Mouse (Mus musculus): ENCODE results near the gene Camsap3. TPM values are rescaled to one million over a fixed set of nuclear protein-coding genes. Genes with fewer than 3 reads are reported as not detected.
"Not testable (repeated sequence)": the region's sequence is repeated elsewhere in the genome, so short reads cannot be mapped to it uniquely, and the experiment has no call there.

Gene Camsap3
- total and polyA plus RNA-seq, 3 experiments, result not detected

DNA sequence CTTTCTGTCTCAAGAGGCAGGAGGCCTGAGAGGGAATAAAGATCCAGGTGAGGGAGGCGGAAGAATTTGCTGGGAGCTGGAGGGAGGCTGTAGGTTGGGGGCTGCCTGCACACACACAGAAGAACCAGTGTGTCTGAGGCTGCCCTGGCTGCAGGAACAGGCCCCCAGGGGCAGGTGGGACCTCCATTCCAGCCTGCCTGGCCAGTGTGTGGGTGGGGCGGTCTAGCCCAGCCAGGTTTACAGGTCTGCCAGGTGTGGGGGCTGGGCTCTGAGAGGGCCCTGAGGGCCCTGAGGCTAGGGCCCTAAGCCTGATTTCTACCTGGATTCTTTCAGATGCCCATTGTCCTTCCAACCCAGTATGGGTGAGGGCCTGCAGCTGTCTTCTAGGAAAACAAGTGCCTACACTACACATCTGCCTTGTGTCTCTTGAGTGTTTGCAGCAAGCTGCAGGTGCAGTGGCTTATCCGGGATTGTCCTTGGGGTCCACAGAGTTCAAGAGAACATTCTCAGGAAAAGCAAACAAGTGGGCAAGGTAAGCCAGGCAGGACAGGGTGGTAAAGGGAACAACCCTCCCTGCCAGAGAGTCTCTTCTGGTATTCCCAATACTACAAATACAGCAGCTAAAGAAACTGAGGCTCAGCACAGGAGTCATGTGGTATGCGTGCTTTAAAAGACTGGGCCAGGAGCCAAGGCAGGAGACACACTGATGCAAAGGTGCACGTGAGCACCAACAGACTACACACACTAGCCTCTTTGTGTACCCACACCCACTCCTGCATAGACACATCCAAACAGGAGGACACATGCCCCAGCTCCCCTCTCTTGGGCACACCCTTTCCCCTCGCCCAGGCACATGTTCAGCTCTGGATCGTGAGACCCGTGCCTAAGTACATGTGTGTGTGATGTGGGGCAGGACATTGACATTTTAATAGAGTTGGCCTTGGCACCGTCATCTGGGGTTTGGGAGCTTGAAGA, 7.4 kb upstream of the Camsap3 start:
- Histone ChIP-seq H3K4me3 (ENCODE audit: low read depth, low read length) (no peak overlapping the region), H3K4me1 (ENCODE audit: insufficient read depth, low read depth, low read length) (peaks cover 3% of the 10 kb centered on the region; the same call in 1 of the 2 replicates), H3K27me3 (ENCODE audit: insufficient read depth, low read length) (peaks cover 8% of the 10 kb centered on the region), H3K36me3 (replicated peaks) (no peaks in the 10 kb centered on the region), H3K9me3 (replicated peaks) (no peaks in the 10 kb centered on the region)
- DNase-seq (ENCODE audit: low spot score), result no peak
- no peak for ATAC-seq (ENCODE audit: extremely low read depth, insufficient number of reproducible peaks, low FRiP score, poor library complexity, severe bottlenecking)
- TF ChIP-seq GATA1 (IDR thresholded peaks at IDR 0.05; ENCODE audit: borderline replicate concordance, low read length) (no peak), TAL1 (conservative IDR thresholded peaks at IDR 0.05; ENCODE audit: low read depth, low read length) (no peak), POLR2AphosphoS5 (IDR thresholded peaks at IDR 0.05; ENCODE audit: insufficient replicate concordance, low read depth, low read length) (no peak), GATA2 (IDR thresholded peaks at IDR 0.05; ENCODE audit: borderline replicate concordance, low read depth, low read length) (no peak), CTCF (IDR thresholded peaks at IDR 0.05; ENCODE audit: low read depth, low read length) (no peak)

GRCm38 (mm10) chr8:3581961-3582360, 5.1 kb upstream of the Camsap3 start:
- DNase-seq (ENCODE audit: low spot score); H3K4me3 ChIP-seq (ENCODE audit: low read depth, low read length); H3K27me3 ChIP-seq (ENCODE audit: insufficient read depth, low read length); H3K36me3 ChIP-seq (replicated peaks); ATAC-seq (ENCODE audit: extremely low read depth, insufficient number of reproducible peaks, low FRiP score, poor library complexity, severe bottlenecking); H3K4me1 ChIP-seq (ENCODE audit: insufficient read depth, low read depth, low read length); H3K9me3 ChIP-seq (replicated peaks): not testable (repeated sequence)

GRCm38 (mm10) chr8:3586452-3586851, 641 bp upstream of the Camsap3 start:
- TF ChIP-seq POLR2AphosphoS5 (IDR thresholded peaks at IDR 0.05; ENCODE audit: insufficient replicate concordance, low read depth, low read length) (no peak), GATA1 (IDR thresholded peaks at IDR 0.05; ENCODE audit: borderline replicate concordance, low read length) (no peak), TAL1 (conservative IDR thresholded peaks at IDR 0.05; ENCODE audit: low read depth, low read length) (no peak), CTCF (IDR thresholded peaks at IDR 0.05; ENCODE audit: low read depth, low read length) (no peak), GATA2 (IDR thresholded peaks at IDR 0.05; ENCODE audit: borderline replicate concordance, low read depth, low read length) (no peak)
- peaks cover 6% of the 10 kb centered on the region; the same call in 1 of the 2 replicates for H3K27me3 ChIP-seq (ENCODE audit: insufficient read depth, low read length)
- no peaks in the 10 kb centered on the region for H3K9me3 ChIP-seq (replicated peaks)
- H3K4me3 ChIP-seq (ENCODE audit: low read depth, low read length), result no peak overlapping the region
- DNase-seq (ENCODE audit: low spot score), result no peak
- H3K36me3 ChIP-seq (replicated peaks), result no peaks in the 10 kb centered on the region
- H3K4me1 ChIP-seq (ENCODE audit: insufficient read depth, low read depth, low read length), result no peaks in the 10 kb centered on the region; the same call in 1 of the 2 replicates
- ATAC-seq (ENCODE audit: extremely low read depth, insufficient number of reproducible peaks, low FRiP score, poor library complexity, severe bottlenecking), result no peak

DNA sequence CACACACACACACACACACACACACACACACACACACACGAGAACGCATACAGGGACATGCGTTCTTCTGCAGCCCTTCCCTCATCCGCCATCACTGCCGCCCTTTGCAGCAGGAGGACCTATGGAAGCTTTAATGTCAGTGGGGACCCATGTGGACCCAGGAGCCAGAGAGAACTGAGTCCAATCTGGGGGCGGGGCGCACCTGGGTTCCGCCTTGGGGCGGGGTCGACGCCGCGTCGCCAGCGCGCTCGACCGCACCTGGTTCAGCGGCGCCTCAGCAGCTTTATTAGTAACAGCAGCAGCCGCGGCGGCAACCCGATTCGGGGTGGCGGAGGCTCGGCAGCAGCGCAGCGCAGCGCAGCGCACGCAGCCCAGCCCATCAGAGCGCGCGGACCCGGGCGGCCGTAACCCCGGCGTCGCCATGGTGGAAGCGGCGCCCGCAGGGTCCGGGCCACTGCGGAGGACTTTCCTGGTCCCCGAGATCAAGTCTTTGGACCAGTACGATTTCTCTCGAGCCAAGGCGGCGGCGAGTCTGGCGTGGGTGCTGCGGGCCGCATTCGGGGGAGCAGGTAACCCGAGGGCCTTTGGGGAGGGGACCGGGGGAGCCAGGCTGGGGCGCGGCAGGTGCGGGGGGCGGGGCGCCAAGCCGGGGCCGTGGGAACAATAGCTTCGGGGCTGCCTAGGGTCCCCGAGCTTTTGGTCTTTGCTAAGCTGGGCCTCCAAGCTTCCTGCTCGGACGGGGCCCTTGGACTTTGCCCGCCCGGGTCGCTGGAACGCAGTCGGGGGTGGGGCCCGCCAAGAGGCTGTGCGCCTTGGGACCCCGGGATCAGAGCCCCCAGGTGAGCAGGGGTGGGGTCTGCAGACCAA, 531 bp downstream of the Camsap3 start:
- H3K27me3 ChIP-seq (ENCODE audit: insufficient read depth, low read length), result peaks cover 6% of the 10 kb centered on the region; the same call in 1 of the 2 replicates
- H3K9me3 ChIP-seq (replicated peaks), result no peaks in the 10 kb centered on the region
- no peak for TF ChIP-seq CTCF (IDR thresholded peaks at IDR 0.05; ENCODE audit: low read depth, low read length)
- no peak for TF ChIP-seq GATA1 (IDR thresholded peaks at IDR 0.05; ENCODE audit: borderline replicate concordance, low read length)
- TF ChIP-seq TAL1 (conservative IDR thresholded peaks at IDR 0.05; ENCODE audit: low read depth, low read length), result no peak
- no peak for TF ChIP-seq GATA2 (IDR thresholded peaks at IDR 0.05; ENCODE audit: borderline replicate concordance, low read depth, low read length)
- TF ChIP-seq POLR2AphosphoS5 (IDR thresholded peaks at IDR 0.05; ENCODE audit: insufficient replicate concordance, low read depth, low read length), result no peak
- no peaks in the 10 kb centered on the region; the same call in 1 of the 2 replicates for H3K4me1 ChIP-seq (ENCODE audit: insufficient read depth, low read depth, low read length)
- DNase-seq (ENCODE audit: low spot score) (no peak), ATAC-seq (ENCODE audit: extremely low read depth, insufficient number of reproducible peaks, low FRiP score, poor library complexity, severe bottlenecking) (no peak)
- no peak overlapping the region; the same call in 1 of the 2 replicates for H3K4me3 ChIP-seq (ENCODE audit: low read depth, low read length)
- H3K36me3 ChIP-seq (replicated peaks), result no peaks in the 10 kb centered on the region

DNA sequence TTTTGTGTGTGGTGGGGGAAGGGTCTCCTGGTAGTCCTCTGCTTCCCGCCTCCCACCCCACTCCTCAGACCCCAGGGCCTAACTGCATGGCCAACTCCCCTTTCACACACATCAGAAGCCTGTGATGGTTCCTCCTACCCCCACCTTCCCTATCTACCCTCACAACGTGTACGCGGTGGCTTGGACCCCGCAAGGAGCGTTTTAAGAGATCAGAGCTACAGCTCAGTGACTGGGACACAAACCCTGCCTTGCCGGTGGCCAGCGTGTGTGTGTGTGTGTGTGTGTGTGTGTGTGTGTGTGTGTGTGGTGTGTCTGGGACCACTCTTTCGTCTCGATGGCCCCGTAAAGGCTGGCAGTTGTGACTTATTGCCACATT, 1.2 kb downstream of the Camsap3 start:
- Histone ChIP-seq H3K27me3 (ENCODE audit: insufficient read depth, low read length) (peaks cover 9% of the 10 kb centered on the region; the same call in 1 of the 2 replicates), H3K9me3 (replicated peaks) (no peaks in the 10 kb centered on the region), H3K4me3 (ENCODE audit: low read depth, low read length) (no peak overlapping the region), H3K4me1 (ENCODE audit: insufficient read depth, low read depth, low read length) (no peaks in the 10 kb centered on the region; the same call in 1 of the 2 replicates), H3K36me3 (replicated peaks) (no peaks in the 10 kb centered on the region)
- no peak for DNase-seq (ENCODE audit: low spot score)
- TF ChIP-seq CTCF (IDR thresholded peaks at IDR 0.05; ENCODE audit: low read depth, low read length), result no peak
- no peak for TF ChIP-seq GATA1 (IDR thresholded peaks at IDR 0.05; ENCODE audit: borderline replicate concordance, low read length)
- TF ChIP-seq TAL1 (conservative IDR thresholded peaks at IDR 0.05; ENCODE audit: low read depth, low read length), result no peak
- no peak for TF ChIP-seq POLR2AphosphoS5 (IDR thresholded peaks at IDR 0.05; ENCODE audit: insufficient replicate concordance, low read depth, low read length)
- no peak for TF ChIP-seq GATA2 (IDR thresholded peaks at IDR 0.05; ENCODE audit: borderline replicate concordance, low read depth, low read length)
- ATAC-seq (ENCODE audit: extremely low read depth, insufficient number of reproducible peaks, low FRiP score, poor library complexity, severe bottlenecking), result no peak

DNA sequence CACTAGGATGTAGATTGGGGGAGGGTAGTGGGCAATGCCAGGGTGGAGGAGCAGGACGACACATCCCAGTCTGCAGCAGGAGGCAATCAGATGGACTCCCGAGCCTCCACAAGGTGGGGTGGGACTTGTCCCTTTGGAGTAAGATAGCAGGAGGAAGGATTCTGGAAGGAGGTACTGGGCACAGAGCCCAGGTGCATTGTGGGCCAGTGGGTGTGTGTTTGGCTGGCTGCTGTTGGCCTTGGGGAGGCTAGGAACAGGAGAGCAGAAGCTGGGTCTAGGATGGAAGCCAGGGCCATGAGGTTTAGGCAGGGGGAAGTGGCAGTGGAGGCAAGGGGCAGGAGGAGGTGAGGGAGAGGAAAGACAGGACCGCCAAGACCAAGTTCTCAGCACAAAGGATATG, 6.4 kb downstream of the Camsap3 start:
- Histone ChIP-seq H3K9me3 (replicated peaks) (no peaks in the 10 kb centered on the region), H3K27me3 (ENCODE audit: insufficient read depth, low read length) (peaks cover 17% of the 10 kb centered on the region), H3K4me1 (ENCODE audit: insufficient read depth, low read depth, low read length) (peaks cover 9% of the 10 kb centered on the region), H3K36me3 (replicated peaks) (no peaks in the 10 kb centered on the region), H3K4me3 (ENCODE audit: low read depth, low read length) (no peak overlapping the region)
- ATAC-seq (ENCODE audit: extremely low read depth, insufficient number of reproducible peaks, low FRiP score, poor library complexity, severe bottlenecking) (no peak), DNase-seq (ENCODE audit: low spot score) (no peak)
- TF ChIP-seq CTCF (IDR thresholded peaks at IDR 0.05; ENCODE audit: low read depth, low read length) (no peak), GATA2 (IDR thresholded peaks at IDR 0.05; ENCODE audit: borderline replicate concordance, low read depth, low read length) (no peak)
